In genomic region chr11:53758791-53759351, GRCm38 (mm10) we compare ENCODE assay signal across 1 mouse cellular context.
TF ChIP-seq lines count a peak whose summit lies in the region.

No protein-coding gene starts in this region.

TF ChIP-seq in MEL, 35 proteins besides CTCF, POLR2A, EP300 and RAD21 (continued from another document):
- TF ChIP-seq SIN3A (IDR thresholded peaks at IDR 0.05; ENCODE audit: low read length) (no peak), BHLHE40 (IDR thresholded peaks at IDR 0.05; ENCODE audit: borderline replicate concordance, low read depth, low read length) (no peak), USF2 (IDR thresholded peaks at IDR 0.05; ENCODE audit: borderline replicate concordance in 1 of 2, insufficient read depth in 1 of 2, low read depth in 1 of 2, low read length in 2 of 2) (no peak)
